Mouse (Mus musculus): ENCODE data around the gene Gm4981. TPM values are rescaled to one million over a fixed set of nuclear protein-coding genes. Genes with fewer than 3 reads are reported as not detected.
"Not testable (repeated sequence)": the region's sequence is repeated elsewhere in the genome, so short reads cannot be mapped to it uniquely, and the experiment has no call there.

Gene Gm4981
- not detected in 2 replicates for total RNA-seq (2015; ENCODE audit: low replicate concordance)
- not detected in 2 replicates for total RNA-seq (2017; ENCODE audit: low replicate concordance)

- no peak for ATAC-seq (replicated peaks; ENCODE audit: low FRiP score, poor library complexity, severe bottlenecking)
Measured at GRCm38 (mm10) chr10:58236613-58237012, at the start of gene Gm4981. TSS of gene Gm4981 (minus strand) at chr10:58236701.

- ATAC-seq (replicated peaks; ENCODE audit: low FRiP score, poor library complexity, severe bottlenecking): no peak
Measured at GRCm38 (mm10) chr10:58282238-58282637, 45.7 kb upstream of the Gm4981 start.

- ATAC-seq (replicated peaks; ENCODE audit: low FRiP score, poor library complexity, severe bottlenecking): no peak
Measured at GRCm38 (mm10) chr10:58258466-58258865, 22.0 kb upstream of the Gm4981 start.

DNA sequence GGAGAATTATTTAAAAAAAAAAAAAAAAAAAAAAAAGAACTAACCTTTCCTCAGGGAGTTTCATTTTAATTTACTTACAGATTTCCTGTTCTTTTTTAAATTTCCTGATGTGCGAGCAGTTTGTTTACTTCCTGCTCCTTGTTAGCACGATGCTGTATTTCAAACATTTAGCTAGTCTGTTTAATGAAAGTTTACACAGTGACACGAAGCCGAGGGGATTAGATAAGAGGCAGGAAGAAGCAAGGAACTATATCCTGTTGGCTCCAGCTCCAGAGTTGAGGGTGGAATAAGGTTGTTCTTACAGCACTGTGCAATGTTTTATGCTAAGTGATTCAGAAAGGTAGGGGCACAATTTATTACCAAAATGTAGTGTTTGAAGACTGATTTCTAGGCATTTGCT is 19.5 kb upstream of the Gm4981 start:
- no peak for ATAC-seq (replicated peaks; ENCODE audit: low FRiP score, poor library complexity, severe bottlenecking)

- peak; percentile 100 for ATAC-seq (replicated peaks; ENCODE audit: low FRiP score, poor library complexity, severe bottlenecking)
Measured at GRCm38 (mm10) chr10:58255213-58255892, 18.9 kb upstream of the Gm4981 start, which contains the start of gene Gcc2. TSS of gene Gcc2 (plus strand) at chr10:58255497.

- ATAC-seq (replicated peaks; ENCODE audit: low FRiP score, poor library complexity, severe bottlenecking): no peak
Measured at GRCm38 (mm10) chr10:58254635-58255175, 18.2 kb upstream of the Gm4981 start.

- no peak for ATAC-seq (replicated peaks; ENCODE audit: low FRiP score, poor library complexity, severe bottlenecking)
Measured at GRCm38 (mm10) chr10:58249535-58249934, 13.0 kb upstream of the Gm4981 start.

GRCm38 (mm10) chr10:58238984-58239740 is 2.7 kb upstream of the Gm4981 start:
- peak; percentile 74 for ATAC-seq (replicated peaks; ENCODE audit: low FRiP score, poor library complexity, severe bottlenecking)

- ATAC-seq (replicated peaks; ENCODE audit: low FRiP score, poor library complexity, severe bottlenecking): not testable (repeated sequence)
Measured at GRCm38 (mm10) chr10:58234985-58235384, 1.5 kb downstream of the Gm4981 start.

DNA sequence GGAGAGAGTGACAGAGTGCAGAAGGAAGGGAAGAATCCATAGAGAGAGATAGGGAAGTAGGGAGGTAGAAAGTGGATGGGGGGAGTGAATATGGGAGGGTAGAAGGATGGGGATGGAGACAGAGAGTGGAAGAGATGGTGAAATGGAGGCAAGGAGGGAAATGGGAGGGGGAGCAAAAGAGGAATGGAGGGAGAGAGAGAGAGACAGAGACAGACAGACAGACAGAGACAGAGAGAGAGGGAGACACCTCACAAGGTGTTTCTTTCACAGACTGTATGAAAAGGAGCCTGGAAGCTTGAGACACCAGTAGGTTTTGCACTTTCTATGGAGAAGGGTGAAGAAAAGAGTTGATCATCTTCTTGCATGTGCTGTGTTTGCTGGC is 2.8 kb downstream of the Gm4981 start:
- not testable (repeated sequence) for ATAC-seq (replicated peaks; ENCODE audit: low FRiP score, poor library complexity, severe bottlenecking)

DNA sequence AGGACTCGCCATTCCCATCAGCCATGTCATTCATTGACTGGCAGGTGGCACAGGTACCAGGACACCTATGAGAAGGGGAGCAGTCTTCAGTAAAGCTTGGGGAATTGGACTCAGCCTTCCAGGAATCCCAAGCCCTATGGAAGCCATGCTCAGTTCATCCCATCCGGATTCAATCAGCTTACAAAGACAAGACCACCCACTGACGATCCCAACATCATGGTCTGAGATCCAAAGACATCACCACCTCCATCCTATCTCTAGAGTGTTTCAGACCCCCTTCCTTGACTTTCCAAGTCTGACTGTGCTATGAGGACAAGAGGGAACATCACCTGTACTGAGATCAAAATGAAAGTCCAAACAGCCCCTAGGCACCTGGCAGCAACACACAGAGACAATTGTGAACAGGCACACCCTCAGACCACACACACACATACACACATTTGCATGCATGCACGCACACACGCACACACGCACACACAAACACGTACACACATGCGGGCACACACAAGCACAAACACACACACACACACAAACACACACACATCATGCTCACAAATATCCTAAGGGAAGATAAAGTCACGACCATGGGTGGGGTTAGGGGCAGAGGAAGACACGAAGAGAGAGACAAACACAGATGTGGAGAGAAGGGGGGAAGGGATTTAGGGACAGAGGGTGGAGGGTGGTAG is 3.3 kb downstream of the Gm4981 start:
- ATAC-seq (replicated peaks; ENCODE audit: low FRiP score, poor library complexity, severe bottlenecking): peak; percentile 26; the same call in 1 of the 2 replicates

DNA sequence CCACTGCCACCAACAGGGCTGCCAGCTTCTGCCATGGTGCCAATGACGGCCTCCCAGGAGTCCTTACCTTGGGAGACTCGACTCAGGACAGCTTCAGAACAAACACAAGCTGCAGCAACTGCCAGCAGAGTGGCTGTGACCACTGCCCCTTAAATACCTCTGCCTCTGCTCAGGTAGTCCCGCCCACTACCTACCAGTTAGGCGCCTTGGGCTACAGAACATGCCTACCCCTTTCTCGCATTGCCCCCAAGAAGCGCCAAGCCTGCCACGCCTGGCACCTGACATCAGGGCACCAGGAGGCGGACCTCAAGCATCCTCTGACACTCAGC is 3.9 kb downstream of the Gm4981 start, which contains the start of gene Duxf3:
Gene Duxf3, minus strand, starts transcription at position 35 of the 329 bp plus-strand sequence.
- ATAC-seq (replicated peaks; ENCODE audit: low FRiP score, poor library complexity, severe bottlenecking): peak; percentile 38

DNA sequence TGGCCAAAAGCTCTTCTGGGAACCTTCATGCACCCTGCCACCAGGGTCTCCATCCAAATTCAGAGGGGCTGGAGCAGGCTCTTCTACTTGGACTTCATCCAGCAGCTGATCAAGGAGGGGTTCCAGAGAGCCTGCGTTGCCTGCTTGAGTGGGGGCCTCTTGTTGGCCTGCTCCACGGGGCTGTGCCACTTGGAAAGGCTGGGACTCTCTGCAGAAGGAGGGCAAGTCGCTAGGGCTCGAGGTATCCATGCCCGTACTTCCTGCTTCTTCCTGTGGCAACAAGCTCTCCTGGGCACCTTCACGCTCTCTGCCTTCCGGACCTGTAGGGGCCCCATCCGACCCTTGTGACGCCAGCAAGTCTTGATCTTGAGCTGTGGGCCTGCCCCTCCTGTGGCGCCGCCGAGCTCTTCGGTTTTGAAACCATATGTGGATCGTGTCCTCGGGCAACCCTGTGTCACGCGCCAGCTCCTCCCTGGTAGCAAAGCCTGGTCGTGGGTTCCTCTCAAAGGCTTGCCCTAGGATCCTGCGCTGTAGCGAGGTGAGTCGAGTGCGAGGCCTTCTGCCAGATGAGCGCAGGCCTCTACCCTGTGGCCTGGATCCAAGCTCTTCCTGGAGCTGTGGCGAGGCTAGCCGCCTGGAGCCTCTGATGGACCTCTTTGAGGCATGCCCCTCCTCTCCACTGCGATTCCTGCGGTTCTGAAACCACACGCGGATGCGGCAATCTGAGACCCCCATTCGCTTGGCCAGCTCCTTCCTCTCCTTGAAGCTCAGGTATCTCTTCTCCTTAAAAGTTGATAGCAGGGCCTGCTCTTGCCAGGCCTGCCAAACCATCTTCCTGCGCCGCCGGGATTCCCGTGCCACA is 4.5 kb downstream of the Gm4981 start:
- peak; percentile 62 for ATAC-seq (replicated peaks; ENCODE audit: low FRiP score, poor library complexity, severe bottlenecking)

DNA sequence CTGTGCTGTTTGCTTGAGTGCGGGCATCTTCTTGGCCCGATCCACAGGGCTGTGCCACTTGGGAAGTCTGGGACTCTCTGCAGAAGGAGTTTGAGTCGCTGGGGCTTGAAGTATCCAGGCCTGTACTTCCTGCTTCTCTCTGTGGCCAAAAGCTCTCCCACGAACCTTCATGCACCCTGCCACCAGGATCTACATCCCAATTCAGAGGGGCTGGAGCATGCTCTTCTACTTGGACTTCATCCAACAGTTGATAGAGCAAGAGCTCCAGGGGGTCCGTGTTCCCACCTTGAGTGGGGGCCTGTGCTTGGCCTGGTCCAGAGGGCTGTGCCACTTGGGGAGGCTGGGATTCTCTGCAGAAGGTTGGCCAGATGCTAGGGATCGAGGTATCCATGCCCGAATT is 5.4 kb downstream of the Gm4981 start:
- not testable (repeated sequence) for ATAC-seq (replicated peaks; ENCODE audit: low FRiP score, poor library complexity, severe bottlenecking)

GRCm38 (mm10) chr10:58230021-58230420 is 6.5 kb downstream of the Gm4981 start:
- not testable (repeated sequence) for ATAC-seq (replicated peaks; ENCODE audit: low FRiP score, poor library complexity, severe bottlenecking)

DNA sequence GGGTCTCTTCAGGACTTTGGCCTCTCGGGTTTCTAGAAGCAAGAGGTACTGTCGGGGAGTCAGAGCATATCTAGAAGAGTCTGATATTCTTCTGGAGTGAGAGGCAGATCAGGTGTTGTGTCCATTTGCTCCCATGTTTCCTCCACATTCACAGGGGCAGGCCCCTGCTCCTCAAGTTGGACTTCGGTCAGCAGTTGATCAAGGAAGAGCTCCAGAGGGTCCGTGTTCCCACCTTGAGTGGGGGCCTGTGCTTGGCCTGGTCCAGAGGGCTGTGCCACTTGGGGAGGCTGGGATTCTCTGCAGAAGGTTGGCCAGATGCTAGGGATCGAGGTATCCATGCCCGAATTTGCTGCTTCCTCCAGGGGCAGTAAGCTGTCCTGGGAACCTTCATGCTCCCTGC is 8.7 kb downstream of the Gm4981 start:
- ATAC-seq (replicated peaks; ENCODE audit: low FRiP score, poor library complexity, severe bottlenecking): not testable (repeated sequence)

DNA sequence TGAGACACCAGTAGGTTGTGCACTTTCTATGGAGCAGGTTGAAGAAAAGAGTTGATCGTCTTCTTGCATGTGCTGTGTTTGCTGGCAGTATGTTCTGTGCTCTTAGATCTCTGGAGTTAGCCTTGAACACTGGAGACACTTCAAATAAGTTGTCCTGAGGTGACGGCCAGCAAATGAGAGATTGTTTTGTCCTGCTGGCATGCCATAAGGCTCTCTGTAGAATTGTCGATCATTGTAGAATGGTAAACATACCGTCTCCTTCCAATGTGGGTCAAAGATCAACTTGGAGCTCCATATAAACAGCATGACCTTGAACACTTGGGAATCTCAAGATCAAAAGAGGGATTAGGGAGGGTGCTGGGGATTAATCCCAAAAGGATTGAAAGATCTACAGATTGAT is 10.1 kb downstream of the Gm4981 start:
- not testable (repeated sequence) for ATAC-seq (replicated peaks; ENCODE audit: low FRiP score, poor library complexity, severe bottlenecking)

GRCm38 (mm10) chr10:58224827-58225785 is 11.4 kb downstream of the Gm4981 start, which contains the start of gene AW822073:
TSS of gene AW822073 (minus strand) at chr10:58224930.
- not testable (repeated sequence) for ATAC-seq (replicated peaks; ENCODE audit: low FRiP score, poor library complexity, severe bottlenecking)
